Mouse (Mus musculus): Measurements from ENCODE around the gene Kat5.

Gene Kat5

DNA sequence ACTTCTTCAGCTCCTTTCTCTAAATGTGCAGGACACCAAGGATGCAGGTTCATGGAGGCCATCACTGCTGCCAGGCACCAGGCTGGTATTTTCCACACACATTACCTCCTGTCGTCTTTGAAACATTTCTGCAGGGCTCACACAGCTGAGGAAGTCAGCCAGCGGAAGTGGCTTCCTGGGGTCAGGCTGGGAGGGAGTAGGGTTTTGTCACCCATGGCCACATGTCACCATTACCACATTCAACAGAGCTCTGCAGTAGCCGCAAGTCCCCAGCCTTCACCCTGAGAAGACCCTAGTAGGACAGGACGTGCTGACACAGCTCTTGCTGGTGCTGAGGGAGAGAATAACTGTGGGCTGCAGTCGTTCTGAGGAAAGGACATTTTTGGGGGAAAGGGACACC is 38.2 kb downstream of the Kat5 start:
- no peak for DNase-seq (ENCODE audit: low spot score)

DNA sequence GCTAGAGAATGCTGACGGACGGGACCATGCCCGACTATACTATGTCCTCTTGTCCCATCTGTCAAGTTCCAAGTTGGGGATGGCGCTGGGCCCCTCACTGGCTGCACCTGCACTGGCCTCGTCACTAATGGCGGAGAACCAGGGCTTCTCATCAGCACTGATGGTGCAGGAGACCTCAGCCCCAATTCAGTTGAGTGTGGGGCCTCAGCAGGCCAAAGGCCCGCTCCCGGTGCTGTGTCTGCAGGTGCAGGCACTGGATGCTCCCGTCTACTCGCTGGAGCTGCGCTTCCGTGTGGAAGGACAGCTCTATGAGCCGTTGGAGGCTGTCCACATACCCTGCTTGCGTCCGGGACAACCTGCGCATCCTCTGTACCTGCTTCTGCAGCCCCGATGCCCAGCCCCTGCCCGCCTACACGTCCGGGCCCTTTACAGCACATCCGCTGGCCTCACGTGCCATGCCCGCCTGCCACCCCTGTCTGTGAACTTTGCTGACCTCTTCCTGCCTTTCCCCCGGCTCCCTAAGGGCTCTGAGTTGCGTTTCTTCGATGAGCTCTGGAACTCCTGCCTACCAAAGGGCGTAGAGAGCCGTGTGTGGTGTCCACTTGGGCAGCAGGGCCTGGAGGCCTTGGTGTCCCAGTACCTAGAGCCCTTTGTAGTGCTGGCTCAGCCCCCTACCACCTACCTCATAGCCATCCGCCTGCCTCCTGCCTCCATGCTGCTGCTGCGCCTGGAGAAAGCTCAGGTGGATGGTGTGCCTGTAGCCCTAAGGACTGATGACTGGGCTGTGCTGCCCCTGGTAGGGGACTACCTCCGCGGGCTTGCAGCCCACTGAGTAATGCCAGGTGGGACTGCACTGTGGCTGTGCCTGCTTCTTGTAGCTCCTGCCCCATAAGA is 39.4 kb downstream of the Kat5 start:
- no peak for DNase-seq (ENCODE audit: low spot score)

DNA sequence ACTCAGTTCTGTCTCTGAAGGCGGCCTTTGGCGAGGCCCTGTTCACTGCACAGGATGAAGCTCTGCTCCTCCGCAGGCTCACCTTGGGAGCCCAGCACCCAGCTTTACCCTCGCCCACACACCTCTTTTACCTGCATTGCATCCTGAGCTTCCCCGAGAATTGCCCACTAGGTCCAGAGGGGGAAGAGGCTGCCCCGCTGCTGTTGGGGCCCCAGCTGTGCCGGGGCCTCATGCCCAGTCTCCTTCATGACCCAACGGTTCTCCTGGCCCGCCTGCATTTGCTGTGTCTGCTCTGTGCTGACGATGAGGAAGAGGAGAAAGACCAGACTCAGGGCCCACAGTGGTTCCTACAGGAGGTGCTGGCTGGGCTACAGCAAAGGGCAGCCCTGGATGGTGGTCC is 40.5 kb downstream of the Kat5 start:
- DNase-seq (ENCODE audit: low spot score): no peak

DNA sequence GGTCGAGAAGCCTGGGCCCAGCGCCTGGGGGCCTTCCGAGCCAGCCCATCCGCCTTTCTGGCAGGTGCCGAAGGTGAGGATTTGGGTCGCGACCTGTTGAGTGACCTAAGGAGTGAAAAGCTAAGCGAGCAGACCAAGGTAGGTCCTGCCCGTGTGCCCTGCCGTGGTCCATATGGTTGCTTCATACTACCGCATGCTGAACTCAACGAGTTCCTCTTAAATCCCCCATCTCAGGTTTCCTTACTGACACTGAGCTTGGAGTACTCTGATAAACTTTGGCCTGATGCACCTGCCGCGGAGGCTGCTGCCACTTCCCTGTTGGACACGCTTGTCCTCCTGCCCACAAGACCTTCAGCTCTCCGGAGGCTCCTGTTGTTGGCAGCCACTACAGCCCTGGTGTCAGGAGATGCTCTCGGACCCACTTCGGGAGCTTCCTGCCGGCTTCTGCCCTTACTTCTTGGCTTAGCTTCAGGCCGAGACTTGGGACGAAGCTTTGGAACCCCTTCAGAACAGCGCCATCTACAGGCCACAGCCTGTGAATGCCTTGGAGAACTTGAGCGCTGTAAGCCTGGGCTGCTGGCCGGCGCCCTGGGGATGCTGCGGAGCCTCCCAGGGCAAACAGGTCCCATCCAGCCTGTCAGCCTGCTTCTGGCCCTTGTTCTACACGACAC is 41.4 kb downstream of the Kat5 start:
- no peak for DNase-seq (ENCODE audit: low spot score)

DNA sequence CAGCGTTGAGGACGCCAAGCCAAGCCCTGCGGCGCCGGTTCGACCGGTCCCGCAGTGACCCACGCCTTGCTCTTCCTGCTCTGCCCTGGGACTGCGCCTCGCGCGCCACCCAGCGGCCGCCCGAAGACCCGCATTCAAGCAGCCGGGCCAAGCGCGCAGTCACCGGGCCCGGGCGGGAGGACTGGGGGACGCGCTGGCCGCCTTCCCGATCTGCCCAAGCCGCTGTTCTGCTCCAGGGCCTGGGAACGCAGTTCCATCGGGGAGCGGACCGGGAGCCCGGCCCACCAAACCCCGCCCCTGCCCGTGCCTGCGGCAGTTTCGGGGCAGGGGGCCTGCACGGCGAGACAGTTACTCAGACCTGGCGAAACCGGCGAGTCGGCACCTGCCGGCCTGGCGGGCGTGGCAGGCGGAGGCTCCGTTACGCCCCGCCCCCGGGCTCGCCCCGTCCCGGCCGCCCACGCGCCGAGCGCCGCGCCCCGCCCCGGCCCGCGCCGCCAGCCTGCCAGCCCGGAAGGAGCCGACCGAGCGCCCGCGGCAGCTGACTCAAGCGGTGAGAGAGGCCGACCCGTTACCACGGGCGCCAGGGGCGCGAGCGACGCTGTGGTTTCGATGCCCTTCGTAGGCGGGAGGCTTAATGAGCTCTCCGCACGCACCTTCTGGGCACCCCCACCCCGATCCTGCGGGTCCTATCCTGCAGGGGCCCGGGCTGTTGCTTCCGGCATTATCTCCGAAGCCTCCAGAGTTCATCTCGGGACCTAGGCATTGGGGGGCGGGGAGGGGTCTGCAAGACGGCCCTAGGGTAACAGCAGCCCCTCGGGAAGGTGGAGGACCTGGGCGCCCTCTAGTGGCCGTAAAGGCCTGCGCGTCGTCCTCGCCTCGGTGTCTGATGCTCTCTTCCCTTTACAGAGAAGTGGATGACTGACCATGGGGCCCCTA is 42.2 kb downstream of the Kat5 start, which contains the start of gene Ap5b1:
Gene Ap5b1, plus strand, starts transcription at position 492 of the 936 bp plus-strand sequence.
- DNase-seq (ENCODE audit: low spot score): peak; percentile 54

DNA sequence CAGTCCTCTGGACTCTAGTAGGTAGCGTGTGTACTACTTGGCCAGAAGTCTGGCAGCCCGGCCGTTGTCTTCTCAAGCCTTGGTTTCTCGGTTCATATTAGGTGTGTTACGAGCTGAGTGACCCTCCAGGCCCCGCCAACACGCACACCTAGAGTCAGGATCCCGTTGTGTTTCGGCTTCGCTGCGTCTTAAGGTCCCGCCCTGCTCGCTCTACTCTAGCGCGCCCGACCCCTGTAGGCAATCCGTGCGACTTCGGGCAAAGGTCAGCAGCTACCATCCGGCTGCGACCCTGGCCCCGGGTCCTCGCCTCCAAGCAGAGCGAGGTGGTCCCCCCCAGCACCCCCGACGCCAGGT is 42.9 kb downstream of the Kat5 start:
- DNase-seq (ENCODE audit: low spot score): no peak

DNA sequence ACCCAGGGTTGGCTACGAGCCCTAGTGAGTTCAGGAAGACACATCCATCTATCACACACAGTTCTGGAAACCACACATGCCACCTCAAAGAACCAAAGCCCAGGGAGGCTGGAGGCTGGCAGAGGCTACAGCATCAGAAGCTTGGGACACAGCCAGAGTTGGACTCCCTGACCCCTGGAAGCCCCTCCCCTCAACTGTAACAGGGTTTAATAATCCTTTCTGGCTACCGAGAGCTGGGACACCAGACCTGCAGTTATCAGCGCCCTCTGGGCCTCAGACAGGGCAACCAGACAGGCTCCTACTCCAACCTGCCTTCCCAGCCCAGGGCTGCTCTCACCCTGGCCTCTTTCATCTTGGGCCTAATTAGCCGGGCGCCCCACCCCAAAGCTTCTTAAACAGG is 43.7 kb downstream of the Kat5 start:
- no peak for DNase-seq (ENCODE audit: low spot score)

DNA sequence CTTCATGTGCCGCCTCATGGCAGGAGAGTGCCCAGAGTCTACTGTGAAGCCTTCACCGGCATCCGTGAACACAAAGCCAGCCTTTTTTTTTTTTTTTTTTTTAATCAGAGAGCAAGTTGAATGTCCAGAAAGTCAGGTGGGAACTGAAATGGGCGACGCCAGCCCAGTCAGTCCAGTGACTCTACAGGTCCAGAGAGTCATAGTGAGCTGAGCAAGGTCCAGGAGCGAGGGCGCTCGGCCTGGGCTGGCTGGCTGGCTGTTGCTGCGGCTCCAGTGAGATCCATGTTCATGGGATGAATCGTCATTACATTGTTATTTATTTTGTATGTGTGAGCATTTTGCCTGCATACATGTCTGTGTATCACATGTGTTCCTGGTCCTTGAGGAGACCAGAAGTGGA is 47.3 kb downstream of the Kat5 start:
- DNase-seq (ENCODE audit: low spot score): no peak

DNA sequence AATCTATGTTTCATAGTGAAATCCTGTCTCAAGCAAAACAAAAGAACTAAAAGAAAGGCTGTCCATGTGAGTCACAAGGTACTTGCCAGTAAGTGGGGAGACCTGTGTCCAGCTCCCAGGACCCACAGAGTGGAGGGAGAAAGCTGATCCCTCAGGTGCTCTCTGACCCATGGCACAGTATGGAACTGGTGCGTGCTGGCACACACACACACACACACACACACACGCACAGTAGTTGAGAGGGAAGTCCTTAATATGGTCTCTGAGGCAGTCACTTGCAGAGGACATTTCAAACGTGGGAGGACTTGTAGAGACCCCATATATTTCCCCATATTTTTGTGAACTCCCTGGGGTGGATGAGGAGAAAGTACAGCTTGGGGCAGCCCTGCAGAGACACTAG is 48.2 kb downstream of the Kat5 start:
- DNase-seq (ENCODE audit: low spot score): no peak

DNA sequence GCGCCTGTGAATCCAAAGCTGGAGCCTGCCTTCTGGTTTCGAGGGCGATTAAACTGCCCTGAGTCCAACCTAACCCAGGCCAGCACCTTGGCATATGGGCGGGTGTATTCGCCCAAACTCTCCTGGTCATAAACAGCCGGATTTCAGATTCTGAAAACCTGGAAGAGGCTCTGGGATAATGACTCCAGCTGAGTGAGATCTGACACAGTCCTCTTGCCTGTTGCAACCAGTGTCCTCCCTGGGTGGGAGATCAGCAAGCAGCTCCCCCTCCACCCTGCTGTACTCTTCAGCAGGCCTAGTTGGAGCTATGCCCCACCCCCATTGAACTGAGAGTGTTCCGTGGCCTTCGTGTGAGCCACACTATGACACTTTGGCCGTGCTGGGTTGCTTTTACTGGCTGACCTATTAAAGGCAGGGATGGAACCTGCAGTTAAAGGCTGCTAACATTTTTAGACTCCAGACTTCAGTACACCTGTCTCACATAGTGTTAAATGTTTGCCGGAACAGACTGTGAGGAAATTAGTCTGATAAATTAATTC is 48.7 kb downstream of the Kat5 start:
- no peak for DNase-seq (ENCODE audit: low spot score)

DNA sequence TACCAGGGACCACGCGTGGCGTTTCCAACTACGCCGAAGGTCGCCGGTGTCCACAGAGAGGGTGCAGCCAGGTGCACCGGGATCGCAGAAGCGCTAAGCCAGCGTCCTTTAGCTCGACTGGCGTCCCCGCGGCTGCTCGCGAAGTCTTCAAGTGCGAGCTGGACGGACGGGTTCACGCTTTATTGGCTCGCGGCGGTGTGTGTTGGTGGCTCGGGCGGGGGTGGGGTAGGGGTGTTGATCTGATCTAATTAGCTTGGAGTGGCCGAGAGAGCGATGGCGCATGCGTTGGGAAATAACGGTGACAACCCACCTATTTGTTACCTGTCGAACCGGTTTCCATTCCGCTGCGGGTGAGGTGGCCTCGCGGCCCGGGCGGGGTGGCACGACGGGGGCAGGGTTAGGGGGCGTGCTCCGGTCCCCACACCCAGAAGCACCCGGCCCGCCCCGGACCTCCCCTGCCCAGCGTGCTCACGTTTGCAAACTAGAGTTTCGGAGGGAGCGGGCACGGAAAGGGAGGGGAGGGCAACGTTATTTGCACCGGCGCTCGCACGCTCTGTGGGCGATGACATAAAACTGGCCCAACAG is 49.5 kb downstream of the Kat5 start, which contains the start of gene Ovol1:
Gene Ovol1, minus strand, starts transcription at position 190 of the 585 bp plus-strand sequence.
- DNase-seq (ENCODE audit: low spot score): no peak

DNA sequence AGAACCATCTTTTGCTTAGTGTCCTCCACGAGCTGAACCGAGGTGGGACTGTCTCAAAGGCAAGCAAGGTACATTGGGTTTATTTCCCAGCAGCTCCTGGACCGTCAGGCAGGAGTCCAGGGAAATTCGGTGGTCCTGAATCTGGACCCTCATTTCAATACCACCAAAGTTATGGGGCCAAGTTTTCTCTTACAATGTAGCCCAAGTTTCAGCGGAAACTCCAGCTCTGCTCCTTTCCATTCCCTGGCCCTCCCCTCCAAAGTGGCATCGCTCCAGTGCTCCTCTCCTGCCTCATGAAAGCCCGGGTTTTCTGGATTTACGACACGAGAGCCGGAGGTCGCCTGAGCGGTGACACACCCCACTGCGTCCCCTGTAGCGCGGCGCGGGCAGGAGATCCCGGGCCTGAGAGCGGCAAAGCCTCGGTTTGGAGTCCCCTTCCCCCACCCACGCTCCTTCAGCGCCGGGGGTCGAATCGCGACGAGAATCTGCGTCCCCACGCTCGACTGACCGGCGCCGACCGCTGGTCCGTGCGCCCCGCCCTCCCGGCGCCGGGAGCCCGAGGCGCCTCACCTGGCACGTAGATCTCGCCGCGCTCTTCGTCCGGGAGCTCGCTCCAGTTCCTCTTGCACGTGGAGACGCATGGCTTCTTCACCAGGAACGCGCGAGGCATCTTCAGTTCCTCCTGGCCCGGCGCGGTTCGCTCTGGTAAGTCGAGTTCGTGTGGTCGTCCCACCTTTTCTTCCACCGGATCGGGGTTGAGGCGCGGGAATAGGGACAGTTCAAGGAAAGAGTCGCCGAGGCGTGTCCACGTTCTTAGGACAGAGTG is 50.2 kb downstream of the Kat5 start:
- DNase-seq (ENCODE audit: low spot score): no peak

DNA sequence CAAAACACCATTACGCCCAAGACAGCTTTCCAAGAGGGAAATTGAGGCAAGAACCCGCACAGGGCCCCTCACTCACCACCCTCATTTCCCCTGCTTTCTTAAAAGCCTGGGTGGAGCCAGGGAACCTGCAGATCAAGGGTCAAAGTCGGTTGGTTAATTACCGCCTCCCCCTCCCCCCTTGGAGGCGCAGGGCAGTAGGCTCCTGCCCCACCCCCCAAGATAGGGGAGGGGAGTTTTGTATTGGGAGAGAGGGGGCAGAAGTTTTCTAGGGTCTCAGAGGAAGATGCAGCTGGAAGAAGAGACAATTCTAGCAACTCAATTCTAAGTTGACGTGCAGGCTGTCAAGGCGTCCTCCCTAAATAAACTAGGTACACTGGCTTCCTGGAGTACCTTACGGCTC is 50.8 kb downstream of the Kat5 start:
- DNase-seq (ENCODE audit: low spot score): no peak

DNA sequence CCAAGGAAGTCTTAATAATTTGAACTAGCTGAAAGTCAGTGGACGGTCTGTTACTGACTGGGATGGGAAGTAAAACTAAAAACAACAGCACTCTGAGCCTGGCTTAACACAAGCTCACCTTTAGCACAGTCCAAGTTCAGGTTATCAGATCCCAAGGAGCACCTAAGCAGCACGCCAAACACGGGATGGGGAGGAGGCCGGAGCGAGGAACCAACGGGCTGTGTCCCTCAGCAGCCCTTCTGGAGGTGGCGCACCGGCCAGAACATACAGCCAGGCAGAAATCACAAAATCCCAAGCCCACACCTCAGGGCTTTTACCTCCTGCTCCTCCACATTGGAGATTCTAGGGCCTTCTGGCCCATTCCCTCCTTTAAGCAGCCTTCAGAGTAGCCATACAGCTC is 51.3 kb downstream of the Kat5 start:
- no peak for DNase-seq (ENCODE audit: low spot score)

DNA sequence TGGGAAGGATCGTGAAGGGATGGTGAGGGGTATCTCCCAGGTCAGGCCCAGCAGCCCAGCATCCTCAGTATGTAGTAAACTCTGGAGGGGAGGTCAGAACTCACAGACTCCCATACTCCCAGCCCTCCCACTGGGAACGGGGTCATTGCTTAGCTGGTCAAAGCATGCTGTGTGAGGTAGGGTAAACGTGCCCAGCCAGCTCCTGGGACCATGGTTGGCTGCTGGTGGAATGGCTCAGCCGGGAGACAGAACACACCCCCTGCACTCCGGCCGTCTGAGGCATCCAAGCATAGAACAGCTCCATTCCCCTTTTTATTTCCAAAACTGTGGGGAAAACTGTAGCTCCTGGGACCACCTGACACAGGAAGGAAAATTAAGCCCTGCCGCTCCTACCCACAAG is 51.9 kb downstream of the Kat5 start:
- no peak for DNase-seq (ENCODE audit: low spot score)

DNA sequence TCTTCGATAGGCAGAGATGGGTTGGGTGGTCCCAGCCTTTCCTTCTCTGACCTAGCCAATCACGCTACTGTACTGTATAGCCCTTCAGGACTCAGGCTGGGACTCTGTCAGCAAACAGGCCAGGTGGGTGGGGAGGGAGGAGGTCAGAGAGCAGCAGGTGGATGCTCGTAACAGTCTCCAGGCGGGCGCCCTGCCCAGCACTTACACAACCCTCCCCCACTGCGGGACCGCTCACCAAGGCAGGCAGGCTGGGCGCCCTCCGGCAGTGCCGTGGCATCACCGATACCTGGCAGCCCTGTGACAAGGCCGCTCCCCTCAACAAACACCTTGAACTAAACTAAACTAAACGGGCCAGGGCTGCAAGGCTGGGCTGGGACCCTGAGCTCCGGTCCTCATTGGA is 55.8 kb downstream of the Kat5 start:
- no peak for DNase-seq (ENCODE audit: low spot score)

DNA sequence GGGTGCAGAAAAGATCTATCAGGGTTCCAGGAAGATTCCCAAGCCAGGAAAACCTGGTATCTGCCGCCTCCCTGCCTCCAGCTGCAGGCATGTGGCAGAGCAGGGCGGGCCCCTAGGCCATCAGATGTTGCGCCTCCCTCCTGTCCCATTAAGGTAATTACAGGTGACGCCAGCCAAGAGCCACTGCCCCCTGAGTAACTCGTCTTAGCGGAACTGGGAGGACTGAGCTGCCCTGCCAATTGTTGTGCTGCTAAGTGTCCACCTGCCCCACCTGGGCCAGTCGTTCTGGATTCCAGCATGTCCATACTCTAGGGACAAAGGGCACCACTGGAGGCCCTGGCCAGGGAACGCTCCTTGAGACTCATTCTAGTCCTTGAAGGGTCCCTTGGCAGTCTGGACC is 56.2 kb downstream of the Kat5 start:
- no peak for DNase-seq (ENCODE audit: low spot score)

All from urinary bladder, postnatal 10 days (tissue).